Mouse (Mus musculus) cerebellum, adult 9-10 months (tissue): ENCODE measurements at regions not wholly inside any gene's neighbourhood (a gene's known extent, or its start where the extent isn't known, plus 50 kb on each side); places are given as distances from the start of the nearest gene placed in this dataset.
A peak's percentile ranks its signal among the peaks of the same experiment; 100 is the strongest.

Source experiments
- DNase-seq: peaks from one replicate; pipeline ENCODE4 v3.0.0; 2022

GRCm38 (mm10) chr2:92711122-92711777 is 111.7 kb downstream of the Chst1 start:
- DNase-seq = no peak

GRCm38 (mm10) chr2:92712266-92713144 is 113.0 kb downstream of the Chst1 start:
- no peak for DNase-seq

- DNase-seq = no peak
Observed at GRCm38 (mm10) chr2:92717706-92718105, 118.2 kb downstream of the Chst1 start.

- DNase-seq = no peak
Observed at GRCm38 (mm10) chr2:92721951-92722350, 122.4 kb downstream of the Chst1 start.

- no peak for DNase-seq
Observed at GRCm38 (mm10) chr2:92723618-92724263, 124.2 kb downstream of the Chst1 start.

GRCm38 (mm10) chr2:92726640-92727039 is 127.1 kb downstream of the Chst1 start:
- no peak for DNase-seq

GRCm38 (mm10) chr2:92727241-92727640 is 127.7 kb downstream of the Chst1 start:
- no peak for DNase-seq

- peak; percentile 43 for DNase-seq
Observed at GRCm38 (mm10) chr2:92728388-92728787, 128.9 kb downstream of the Chst1 start.

GRCm38 (mm10) chr2:92730371-92730770 is 130.9 kb downstream of the Chst1 start:
- peak; percentile 21 for DNase-seq

GRCm38 (mm10) chr2:92733403-92733802 is 133.9 kb downstream of the Chst1 start:
- DNase-seq = no peak

- DNase-seq = no peak
Observed at GRCm38 (mm10) chr2:92735784-92736183, 136.3 kb downstream of the Chst1 start.

- DNase-seq = no peak
Observed at GRCm38 (mm10) chr2:92737301-92737700, 137.8 kb downstream of the Chst1 start.

GRCm38 (mm10) chr2:92739576-92739975 is 140.1 kb downstream of the Chst1 start:
- DNase-seq = no peak

- DNase-seq = no peak
Observed at GRCm38 (mm10) chr2:92740776-92741295, 141.3 kb downstream of the Chst1 start.

GRCm38 (mm10) chr2:92742025-92742424 is 142.5 kb downstream of the Chst1 start:
- no peak for DNase-seq

- no peak for DNase-seq
Observed at GRCm38 (mm10) chr2:92742671-92743070, 143.2 kb downstream of the Chst1 start.

GRCm38 (mm10) chr2:92743152-92743551 is 143.6 kb downstream of the Chst1 start:
- no peak for DNase-seq

GRCm38 (mm10) chr2:92743911-92744310 is 144.4 kb downstream of the Chst1 start:
- no peak for DNase-seq

- DNase-seq = no peak
Observed at GRCm38 (mm10) chr2:92747406-92747805, 147.9 kb downstream of the Chst1 start.

GRCm38 (mm10) chr2:92750116-92750515 is 150.6 kb downstream of the Chst1 start:
- DNase-seq = no peak

- DNase-seq = no peak
Observed at GRCm38 (mm10) chr2:92750672-92751071, 151.2 kb downstream of the Chst1 start.

- DNase-seq = no peak
Observed at GRCm38 (mm10) chr2:92751256-92751655, 151.7 kb downstream of the Chst1 start.

GRCm38 (mm10) chr2:92752156-92752555 is 152.6 kb downstream of the Chst1 start:
- no peak for DNase-seq
